Mouse (Mus musculus) liver, adult 2 months (tissue): Measurements from ENCODE around the gene Tor2a.

ENCODE experiments used
- CTCF ChIP-seq: fragments of 200-500 bp; IDR thresholded peaks from 2 replicates; pipeline ENCODE4 v1.5.1; 2011; ENCODE audit warnings: low read depth, low read length, control low read depth
- POLR2A ChIP-seq: fragments of 200-500 bp; IDR thresholded peaks from 2 replicates; pipeline ENCODE4 v1.6.1; 2011; ENCODE audit warnings: low read length, control low read depth; ENCODE audit not compliant: insufficient read depth; ENCODE audit errors: extremely low read depth

- no peak for TF ChIP-seq CTCF
- TF ChIP-seq POLR2A: no peak
These were observed 11.7 kb downstream of the Tor2a start for GRCm38 (mm10) chr2:32768661-32769285.
